Mouse (Mus musculus): ENCODE data around the gene Dnase1l2. TPM values are rescaled to one million over a fixed set of nuclear protein-coding genes. Genes with fewer than 3 reads are reported as not detected.
"Not testable (repeated sequence)": the region's sequence is repeated elsewhere in the genome, so short reads cannot be mapped to it uniquely, and the experiment has no call there.

The Dnase1l2 gene
- total RNA-seq, 2 experiments from 2014 or later, result 6.8 to 14.8 TPM

GRCm38 (mm10) chr17:24469910-24470602 is 27.2 kb upstream of the Dnase1l2 start, which contains the start of the genes E4f1 and Pgp:
Gene E4f1, minus strand, starts transcription at chr17:24470313.
Gene Pgp, plus strand, starts transcription at chr17:24470392.
- peak; percentile 98 to 99 for DNase-seq (ENCODE audit: extremely low spot score in 1 of 2, low spot score in 2 of 2)
- intact Hi-C loops (cut with DNase I), result no loop called here
- H3K27ac ChIP-seq, result peak within 1 kb of the TSS; percentile 92
- H3K4me3 ChIP-seq, result peak within 1 kb of the TSS; percentile 81
- no peak; the same call in 1 of the 2 replicates for TF ChIP-seq CTCF (IDR thresholded peaks at IDR 0.05)

GRCm38 (mm10) chr17:24469336-24469909 is 26.5 kb upstream of the Dnase1l2 start:
- intact Hi-C loops (cut with DNase I), result no loop called here
- Histone ChIP-seq H3K27ac (peak overlapping the region; percentile 92), H3K4me3 (peak overlapping the region; percentile 81)
- no peak for TF ChIP-seq CTCF (IDR thresholded peaks at IDR 0.05)
- no peak for DNase-seq (ENCODE audit: extremely low spot score in 1 of 2, low spot score in 2 of 2)

GRCm38 (mm10) chr17:24468636-24469246 is 25.8 kb upstream of the Dnase1l2 start:
- TF ChIP-seq CTCF (IDR thresholded peaks at IDR 0.05), result no peak
- Histone ChIP-seq H3K27ac (no peak overlapping the region), H3K4me3 (no peak overlapping the region)
- no peak for DNase-seq (ENCODE audit: extremely low spot score in 1 of 2, low spot score in 2 of 2)
- intact Hi-C loops (cut with DNase I), result no loop called here

DNA sequence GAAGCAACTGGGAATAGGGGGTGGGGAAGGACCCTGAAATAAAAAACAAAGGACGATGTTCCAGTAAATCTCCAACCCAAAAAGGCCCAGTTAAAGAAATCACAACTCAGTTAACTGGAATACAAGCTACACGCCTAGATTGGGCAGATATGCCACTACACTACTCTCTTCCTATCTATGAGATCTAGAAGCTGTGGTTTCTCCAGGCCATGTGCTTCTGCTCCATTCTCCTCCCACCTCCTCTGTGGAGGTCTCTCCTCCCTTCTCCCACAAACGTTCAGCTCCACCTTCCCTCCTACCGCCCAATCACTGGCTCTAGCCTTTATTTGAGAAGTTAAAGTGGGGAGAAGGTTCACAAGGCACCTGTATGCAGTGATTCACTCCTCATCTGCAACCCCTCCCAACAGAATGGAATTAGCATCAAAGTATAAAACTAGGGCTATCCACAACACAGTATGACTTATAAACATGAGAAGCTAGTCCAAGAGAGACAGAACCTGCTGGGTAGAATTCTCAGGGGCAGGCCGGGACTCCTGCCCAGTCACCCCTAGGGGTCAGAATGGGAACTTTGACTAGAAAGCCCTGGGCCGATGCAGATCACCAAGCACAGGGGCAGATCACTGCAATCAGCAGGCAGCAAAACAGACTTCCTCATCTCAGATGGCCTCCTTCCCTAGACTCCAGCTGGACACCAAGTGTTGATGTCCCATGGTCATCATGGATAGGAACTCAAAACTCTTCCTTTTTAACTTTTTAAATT is 20.6 kb upstream of the Dnase1l2 start:
- no peak overlapping the region for H3K4me3 ChIP-seq
- no peak overlapping the region for H3K27ac ChIP-seq
- peak; percentile 19 for TF ChIP-seq CTCF (IDR thresholded peaks at IDR 0.05)
- DNase-seq (ENCODE audit: extremely low spot score in 1 of 2, low spot score in 2 of 2), result no peak
- intact Hi-C loops (cut with DNase I), result no loop called here

DNA sequence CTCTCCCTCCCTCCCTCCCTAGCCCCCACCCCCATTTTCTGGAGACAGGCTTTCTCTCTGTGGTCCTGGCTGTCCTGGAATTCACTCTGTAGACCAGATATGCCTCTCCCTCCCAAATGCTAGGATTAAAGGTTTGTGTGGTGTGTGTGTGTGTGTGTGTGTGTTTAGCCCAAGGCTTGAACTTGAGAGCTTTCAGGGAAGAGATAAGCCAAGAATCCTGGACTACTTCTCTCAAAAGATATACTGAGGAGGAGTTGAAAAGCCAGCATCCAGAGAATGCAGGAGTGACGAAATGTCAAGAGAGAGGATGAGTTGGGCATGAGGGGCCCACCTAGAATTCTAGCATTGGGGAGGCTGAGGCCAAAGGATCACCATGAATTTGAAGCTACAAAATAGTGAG is 20.0 kb upstream of the Dnase1l2 start:
- intact Hi-C loops (cut with DNase I), result no loop called here
- TF ChIP-seq CTCF (IDR thresholded peaks at IDR 0.05), result no peak
- Histone ChIP-seq H3K4me3 (no peak overlapping the region), H3K27ac (no peak overlapping the region)
- no peak for DNase-seq (ENCODE audit: extremely low spot score in 1 of 2, low spot score in 2 of 2)

DNA sequence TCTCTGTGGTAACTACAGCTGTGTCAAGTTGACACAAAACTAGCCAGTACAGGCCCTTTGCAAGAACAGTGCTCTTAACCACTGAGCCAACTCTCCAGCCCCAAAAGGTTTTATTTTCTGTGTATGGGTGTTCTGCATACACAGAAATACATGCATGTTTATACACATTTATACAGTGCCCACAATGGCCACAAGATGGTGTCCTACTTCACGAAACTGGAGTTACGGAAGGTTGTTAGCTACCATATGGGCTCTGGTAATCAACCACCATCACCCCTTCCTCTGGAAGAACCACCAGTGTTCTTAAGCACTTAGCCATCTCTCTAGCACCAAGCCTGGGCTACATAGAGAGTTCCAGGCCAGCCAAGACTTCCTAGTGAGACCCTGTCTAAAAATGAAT is 18.7 kb upstream of the Dnase1l2 start:
- peak; percentile 47 for TF ChIP-seq CTCF (IDR thresholded peaks at IDR 0.05)
- Histone ChIP-seq H3K4me3 (no peak overlapping the region), H3K27ac (no peak overlapping the region)
- DNase-seq (ENCODE audit: extremely low spot score in 1 of 2, low spot score in 2 of 2), result no peak
- intact Hi-C loops (cut with DNase I), result no loop called here

DNA sequence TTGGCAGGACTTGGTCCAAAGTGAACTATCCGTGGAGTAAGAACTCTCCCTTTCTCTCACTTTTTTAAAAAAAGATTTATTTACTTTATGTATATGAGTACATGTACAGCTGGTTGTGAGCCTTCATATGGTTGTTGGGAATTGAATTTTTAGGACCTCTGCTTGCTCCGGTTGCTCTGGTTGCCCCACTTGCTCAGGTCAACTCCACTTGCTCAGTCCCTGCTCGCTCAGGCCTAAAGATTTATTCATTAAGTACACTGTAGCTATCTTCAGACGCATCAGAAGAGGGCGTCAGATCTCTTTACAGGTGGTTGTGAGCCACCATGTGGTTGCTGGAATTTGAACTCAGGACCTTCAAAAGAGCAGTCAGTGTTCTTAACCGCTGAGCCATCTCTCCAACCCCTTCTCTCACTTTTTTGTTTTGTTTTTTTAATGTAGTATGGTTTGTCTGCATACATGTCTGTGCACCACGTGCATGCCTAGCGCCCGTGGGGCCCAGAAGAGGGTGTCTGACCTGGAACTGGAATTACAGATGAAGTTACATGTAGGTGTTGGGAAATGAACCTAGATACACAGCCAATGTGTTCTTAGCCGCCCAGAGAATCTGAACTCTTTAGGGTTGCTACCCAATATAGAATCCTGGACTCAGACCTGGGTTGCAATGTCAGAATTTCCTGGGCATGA is 12.8 kb upstream of the Dnase1l2 start:
- DNase-seq (ENCODE audit: extremely low spot score in 1 of 2, low spot score in 2 of 2); intact Hi-C loops (cut with DNase I); H3K27ac ChIP-seq: not testable (repeated sequence)
- H3K4me3 ChIP-seq, result peak overlapping the region; percentile 71

GRCm38 (mm10) chr17:24454756-24455522 is 12.0 kb upstream of the Dnase1l2 start:
- peak overlapping the region; percentile 71 for H3K4me3 ChIP-seq
- no peak for TF ChIP-seq CTCF (IDR thresholded peaks at IDR 0.05)
- intact Hi-C loops (cut with DNase I), result no loop called here
- DNase-seq (ENCODE audit: extremely low spot score in 1 of 2, low spot score in 2 of 2), result peak; percentile 98 to 99
- peak overlapping the region; percentile 97 for H3K27ac ChIP-seq

- DNase-seq (ENCODE audit: extremely low spot score in 1 of 2, low spot score in 2 of 2), result no peak
- Histone ChIP-seq H3K4me3 (peak overlapping the region; percentile 71), H3K27ac (peak overlapping the region; percentile 97)
- intact Hi-C loops (cut with DNase I), result no loop called here
- no peak for TF ChIP-seq CTCF (IDR thresholded peaks at IDR 0.05)
Measured at GRCm38 (mm10) chr17:24454218-24454755, 11.4 kb upstream of the Dnase1l2 start.

DNA sequence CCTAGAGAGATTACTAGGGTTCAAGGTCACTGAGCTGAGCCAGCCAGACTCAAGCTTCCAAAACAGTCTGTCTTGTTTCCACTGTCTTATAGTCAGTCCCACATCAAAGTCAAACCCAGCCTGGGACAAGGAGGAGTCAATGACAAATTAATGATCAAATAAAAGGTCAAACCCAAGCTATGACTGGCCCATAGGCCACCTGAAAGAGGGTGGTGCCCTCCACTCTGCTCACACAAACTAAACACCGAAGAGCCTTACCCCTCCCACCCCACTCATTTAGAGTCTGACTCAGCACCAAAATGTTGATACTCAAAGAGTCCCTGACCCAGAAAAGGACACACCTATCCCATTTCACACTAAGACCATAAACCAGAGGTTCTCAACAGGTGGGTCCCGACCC is 10.5 kb upstream of the Dnase1l2 start:
- intact Hi-C loops (cut with DNase I), result no loop called here
- no peak for DNase-seq (ENCODE audit: extremely low spot score in 1 of 2, low spot score in 2 of 2)
- no peak overlapping the region for H3K4me3 ChIP-seq
- no peak overlapping the region for H3K27ac ChIP-seq
- TF ChIP-seq CTCF (IDR thresholded peaks at IDR 0.05), result no peak

Data from left cerebral cortex, adult 2 months (tissue).